Mouse (Mus musculus): ENCODE results near the gene Fgf9.

The Fgf9 gene

GRCm38 (mm10) chr14:58070481-58071119 is at the start of gene Fgf9:
Gene Fgf9, plus strand, starts transcription at chr14:58070547.
- no peak for DNase-seq (ENCODE audit: low spot score)

DNA sequence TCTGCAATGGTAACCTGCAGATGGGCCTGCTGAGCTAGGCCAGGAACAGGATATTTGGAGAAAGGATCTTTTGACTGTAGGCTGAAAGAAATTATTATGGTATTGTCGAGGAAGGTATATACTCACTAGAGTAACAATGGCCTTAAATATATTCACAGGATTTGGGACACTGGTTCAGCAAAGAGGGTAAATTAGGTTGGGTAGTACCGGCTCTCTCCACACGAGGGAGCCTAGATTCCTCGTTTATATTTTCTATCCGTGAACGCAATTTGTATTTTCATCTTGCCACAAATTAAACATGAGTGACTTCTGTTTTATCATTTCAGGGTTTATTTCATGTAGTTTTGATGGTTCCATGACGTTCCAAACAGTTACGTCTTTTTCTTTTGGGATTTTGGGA is 35.8 kb upstream of the Fgf9 start:
- no peak for DNase-seq (ENCODE audit: low spot score)

- DNase-seq (ENCODE audit: low spot score) = no peak
These were observed 34.2 kb upstream of the Fgf9 start for GRCm38 (mm10) chr14:58036174-58036573.

DNA sequence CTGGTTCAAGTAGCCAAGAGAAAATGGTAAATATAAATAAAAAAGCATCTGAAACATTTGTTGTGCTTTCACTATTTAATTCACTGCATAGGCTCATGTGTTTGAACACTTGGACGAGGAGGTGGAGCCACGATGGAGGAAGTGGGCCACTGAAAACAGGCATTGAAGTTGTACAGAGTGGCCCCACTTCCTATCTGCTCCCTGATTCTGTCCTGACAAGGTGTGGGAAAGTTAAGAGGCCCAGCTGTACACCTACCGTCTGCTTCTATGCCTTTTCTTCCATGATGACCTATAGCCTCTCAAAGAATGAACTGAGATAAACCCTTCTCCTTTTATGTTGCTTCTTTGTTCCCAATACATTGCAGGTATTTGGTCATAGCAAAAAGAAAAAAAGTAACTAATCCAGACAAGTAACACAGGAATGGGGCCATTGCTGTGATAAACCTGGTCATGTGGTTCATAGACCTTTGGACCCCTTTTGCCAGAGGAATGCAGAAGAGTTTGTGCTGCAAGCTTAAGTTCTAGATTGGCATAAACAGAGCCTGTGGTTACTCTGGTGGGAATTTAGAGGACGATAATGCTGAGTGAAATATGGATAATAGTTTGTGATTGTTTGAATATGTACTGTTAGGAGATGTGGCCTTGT is 23.6 kb upstream of the Fgf9 start:
- DNase-seq (ENCODE audit: low spot score) = no peak

DNA sequence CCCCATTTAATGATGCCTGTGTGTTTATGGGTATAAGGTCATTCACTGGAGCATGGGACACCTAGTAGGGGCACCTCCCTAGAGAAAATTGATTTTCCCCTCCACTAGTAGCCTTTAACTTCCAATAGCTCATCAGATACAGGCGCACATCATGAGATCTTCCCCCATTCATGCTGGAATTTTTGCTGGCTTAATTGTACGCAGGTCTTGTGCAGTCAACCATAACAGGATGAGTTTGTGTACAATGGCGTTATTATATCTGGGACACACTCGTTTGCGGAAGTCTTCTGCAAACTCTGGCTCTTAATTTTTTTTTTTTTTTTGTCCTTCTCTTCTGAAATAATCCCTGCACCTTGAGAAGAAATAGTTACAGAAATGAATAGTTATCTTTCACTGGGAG is 19.7 kb upstream of the Fgf9 start:
- no peak for DNase-seq (ENCODE audit: low spot score)

- DNase-seq (ENCODE audit: low spot score) = no peak
These were observed 2.8 kb upstream of the Fgf9 start for GRCm38 (mm10) chr14:58067586-58067985.

GRCm38 (mm10) chr14:58068641-58069040 is 1.7 kb upstream of the Fgf9 start:
- DNase-seq (ENCODE audit: low spot score) = no peak

GRCm38 (mm10) chr14:58069927-58070326 is 420 bp upstream of the Fgf9 start:
- no peak for DNase-seq (ENCODE audit: low spot score)

GRCm38 (mm10) chr14:58071120-58071641 is 834 bp downstream of the Fgf9 start:
- no peak for DNase-seq (ENCODE audit: low spot score)

- no peak for DNase-seq (ENCODE audit: low spot score)
These were observed 1.8 kb downstream of the Fgf9 start for GRCm38 (mm10) chr14:58071830-58072770.

DNA sequence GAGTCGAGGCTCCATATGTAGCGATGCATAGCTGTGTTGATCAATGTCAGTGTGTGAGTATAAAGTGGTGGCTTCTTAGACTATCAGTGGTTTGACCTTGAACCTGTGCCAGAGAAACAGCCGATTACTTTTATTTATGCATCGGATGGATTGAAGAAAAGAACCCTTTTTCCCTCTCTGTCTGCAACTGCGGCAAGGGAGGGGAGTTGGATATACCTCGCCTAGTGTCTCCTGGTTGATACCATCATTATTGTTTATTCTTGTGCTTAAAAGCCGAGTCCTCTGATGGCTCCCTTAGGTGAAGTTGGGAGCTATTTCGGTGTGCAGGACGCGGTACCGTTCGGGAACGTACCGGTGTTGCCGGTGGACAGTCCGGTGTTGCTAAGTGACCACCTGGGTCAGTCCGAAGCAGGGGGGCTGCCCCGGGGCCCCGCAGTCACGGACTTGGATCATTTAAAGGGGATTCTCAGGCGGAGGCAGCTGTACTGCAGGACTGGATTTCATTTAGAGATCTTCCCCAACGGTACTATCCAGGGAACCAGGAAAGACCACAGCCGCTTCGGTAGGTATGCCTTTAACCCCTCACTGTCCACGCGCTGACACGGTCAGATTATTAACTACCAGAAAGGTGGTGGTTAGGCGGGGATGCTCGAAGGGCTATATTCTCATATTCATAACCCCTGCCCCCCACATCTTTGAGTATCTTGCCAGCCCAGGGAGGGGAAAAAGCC is 2.6 kb downstream of the Fgf9 start:
- DNase-seq (ENCODE audit: low spot score) = no peak

GRCm38 (mm10) chr14:58073936-58074335 is 3.6 kb downstream of the Fgf9 start:
- DNase-seq (ENCODE audit: low spot score) = no peak

GRCm38 (mm10) chr14:58074621-58075432 is 4.5 kb downstream of the Fgf9 start:
- DNase-seq (ENCODE audit: low spot score) = no peak

DNA sequence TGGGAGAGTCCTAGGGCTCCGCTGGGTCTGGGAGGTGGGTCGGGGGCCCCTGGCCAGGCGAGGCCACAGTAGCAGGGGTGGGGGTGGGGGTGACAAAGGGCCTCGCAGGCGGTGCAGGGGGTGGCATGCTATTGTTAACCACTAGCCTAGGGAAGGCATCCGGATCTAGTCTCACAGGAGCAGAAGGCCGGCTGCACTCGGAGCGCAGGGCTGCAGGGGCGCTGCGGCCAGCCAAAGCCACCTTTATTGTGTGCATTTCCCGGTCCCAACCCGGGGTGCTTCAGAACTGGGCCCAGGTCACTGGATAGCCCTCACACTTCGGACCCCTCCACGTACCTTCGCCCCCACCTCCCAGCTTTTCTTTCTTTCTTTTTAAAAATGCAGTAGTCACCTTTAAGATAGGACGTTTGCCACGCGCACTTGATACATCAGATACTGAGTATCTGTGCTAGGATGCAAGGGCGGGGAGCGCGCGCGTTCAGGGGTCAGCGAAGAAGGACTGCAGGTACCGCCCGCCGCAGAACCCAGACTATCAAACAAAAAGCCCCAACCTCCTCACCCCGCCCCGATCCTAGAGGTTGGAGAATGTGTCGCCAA is 5.2 kb downstream of the Fgf9 start:
- DNase-seq (ENCODE audit: low spot score) = no peak

- DNase-seq (ENCODE audit: low spot score) = no peak
These were observed 5.7 kb downstream of the Fgf9 start for GRCm38 (mm10) chr14:58076030-58076521.

- DNase-seq (ENCODE audit: low spot score) = no peak
These were observed 6.4 kb downstream of the Fgf9 start for GRCm38 (mm10) chr14:58076726-58077255.

GRCm38 (mm10) chr14:58079471-58079870 is 9.1 kb downstream of the Fgf9 start:
- DNase-seq (ENCODE audit: low spot score) = no peak

DNA sequence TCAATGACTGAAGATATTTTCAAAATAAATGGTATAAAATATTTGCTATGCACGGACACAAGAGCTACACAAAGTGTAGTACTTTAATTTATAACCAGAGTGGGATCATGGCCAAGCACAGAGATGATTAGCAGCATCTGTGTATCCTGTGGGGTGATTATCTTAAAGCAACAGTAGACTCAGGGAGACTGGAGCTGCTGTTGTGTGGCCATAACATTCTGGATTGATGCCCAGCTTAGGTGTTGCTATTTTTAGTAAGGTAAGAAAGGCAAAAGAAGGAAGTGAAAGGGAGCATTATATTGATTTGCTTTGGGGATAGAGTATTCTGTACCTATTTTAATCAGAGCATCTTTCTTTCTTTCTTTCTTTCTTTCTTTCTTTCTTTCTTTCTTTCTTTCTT is 11.6 kb downstream of the Fgf9 start:
- DNase-seq (ENCODE audit: low spot score) = no peak

DNA sequence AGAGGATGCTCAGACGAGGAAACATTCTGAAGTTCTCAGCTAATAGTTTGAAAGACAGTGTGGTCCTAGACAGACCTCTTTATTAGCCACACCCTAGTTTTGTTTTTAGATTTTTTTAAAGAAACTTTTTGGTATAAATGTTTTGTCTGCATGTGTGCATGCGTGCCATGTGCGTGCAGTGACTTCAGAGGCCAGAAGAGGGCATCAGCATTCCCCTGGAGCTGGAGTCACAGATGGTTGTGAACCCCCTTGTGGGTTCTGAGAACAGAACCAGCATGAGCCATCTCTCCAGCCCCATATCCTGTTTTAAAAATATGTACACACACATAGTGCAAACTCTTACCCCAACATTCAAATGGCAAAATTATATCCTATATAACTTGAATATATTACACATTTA is 13.9 kb downstream of the Fgf9 start:
- no peak for DNase-seq (ENCODE audit: low spot score)

GRCm38 (mm10) chr14:58087326-58087725 is 17.0 kb downstream of the Fgf9 start:
- no peak for DNase-seq (ENCODE audit: low spot score)

Data from spleen, adult 12 weeks (tissue).